Mouse (Mus musculus) kidney, embryonic 14.5 days (tissue): ENCODE data around the gene Rmnd5b. TPM values are rescaled to one million over a fixed set of nuclear protein-coding genes. Genes with fewer than 3 reads are reported as not detected.

Experiments used
- ATAC-seq: fragments of 200-750 bp; cut with Nextera tagmentation; 2 replicates; pipeline ENCODE4 v1.8.0; 2017; ENCODE audit warnings: moderate number of reproducible peaks, mild to moderate bottlenecking, moderate TSS enrichment, moderate library complexity; ENCODE audit not compliant: low FRiP score, low TSS enrichment
- H3K27ac ChIP-seq: fragments of 300-500 bp; sonication (generic); 2 replicates; pipeline ENCODE4 v1.5.1; 2014; ENCODE audit warnings: low read depth, mild to moderate bottlenecking, low read length, moderate library complexity, mixed read lengths
- H3K27me3 ChIP-seq: fragments of 300-500 bp; sonication (generic); 2 replicates; pipeline ENCODE4 v1.6.1; 2014; ENCODE audit warnings: mild to moderate bottlenecking, low read length; ENCODE audit not compliant: control insufficient read depth, insufficient read depth
- H3K36me3 ChIP-seq: fragments of 300-500 bp; sonication (generic); 2 replicates; pipeline ENCODE4 v1.6.1; 2014; ENCODE audit warnings: low read length, mixed read lengths; ENCODE audit not compliant: control insufficient read depth, insufficient read depth
- H3K4me1 ChIP-seq: fragments of 300-500 bp; sonication (generic); 2 replicates; pipeline ENCODE4 v1.6.1; 2014; ENCODE audit warnings: low read length, mixed read lengths; ENCODE audit not compliant: control insufficient read depth, insufficient read depth
- H3K4me2 ChIP-seq: fragments of 300-500 bp; sonication (generic); replicated peaks from 2 replicates; pipeline ENCODE4 v1.6.1; 2014; ENCODE audit warnings: low read depth, mild to moderate bottlenecking, low read length
- H3K4me3 ChIP-seq: fragments of 300-500 bp; sonication (generic); 2 replicates; pipeline ENCODE4 v1.5.1; 2014; ENCODE audit warnings: mild to moderate bottlenecking, low read length
- H3K9ac ChIP-seq: fragments of 300-500 bp; sonication (generic); 2 replicates; pipeline ENCODE4 v1.6.1; 2014; ENCODE audit warnings: low read depth, mild to moderate bottlenecking, low read length, moderate library complexity
- H3K9me3 ChIP-seq: fragments of 300-500 bp; sonication (generic); 2 replicates; pipeline ENCODE4 v1.6.1; 2016; ENCODE audit warnings: low read length; ENCODE audit not compliant: control insufficient read depth
- WGBS: fragments of 180-500 bp; shearing (Covaris S2); extraction: QIAGEN DNeasy Blood & Tissue Kit; methylation state at CpG from one replicate; pipeline ENCODE4 v1.1.7; 2014; 5-methylcytosine and 5-hydroxymethylcytosine counted together
- polyA plus RNA-seq: library from polyadenylated mRNA; unstranded; fragments of >200 nt; fragmentation: Nextera tagmentation; extraction: Ambion mirVana; gene quantifications from 2 replicates; pipeline ENCODE4 v1.2.1, GENCODE M21; 2014

Gene Rmnd5b
- polyA plus RNA-seq, 1 experiment from 2014 or later = 48.7 TPM

DNA sequence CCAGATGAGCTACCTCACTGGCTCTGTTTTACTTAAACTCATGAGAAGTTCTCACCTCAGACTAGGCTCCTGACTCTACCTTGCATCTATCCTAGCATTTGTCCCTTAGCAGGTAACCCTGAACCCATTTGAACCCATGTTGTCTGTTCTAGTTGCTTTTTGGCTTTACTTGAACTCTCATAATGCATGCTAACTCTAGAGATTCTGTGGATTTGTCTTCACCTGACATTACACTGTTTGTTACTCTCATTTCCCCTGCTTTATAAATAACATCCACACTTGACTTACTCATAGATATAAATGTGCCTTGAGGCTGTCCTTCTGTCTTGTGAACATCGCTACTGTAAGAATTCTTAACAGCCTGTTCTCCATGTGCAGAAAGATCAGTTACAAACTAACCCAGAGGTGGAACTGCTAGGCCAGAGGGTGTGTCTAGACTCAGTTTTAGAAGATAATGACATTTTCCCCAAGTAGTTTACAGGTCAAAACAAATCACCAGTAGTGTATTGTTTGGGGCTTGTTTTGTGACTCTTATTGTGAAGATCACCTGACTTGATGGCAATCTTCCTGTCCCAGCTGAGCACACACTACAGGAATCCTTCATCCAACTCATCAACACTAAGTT, 40.1 kb downstream of the Rmnd5b start:
- no peaks in the 10 kb centered on the region for H3K9me3 ChIP-seq
- ATAC-seq = no peak
- no peak overlapping the region for H3K27ac ChIP-seq
- no peak overlapping the region for H3K4me2 ChIP-seq
- H3K27me3 ChIP-seq = no peaks in the 10 kb centered on the region
- 92% methylated on average over 1 of the region's 1 CpGs for WGBS
- H3K9ac ChIP-seq = no peak overlapping the region
- H3K36me3 ChIP-seq = peaks cover 95% of the 10 kb centered on the region
- no peak overlapping the region for H3K4me3 ChIP-seq
- H3K4me1 ChIP-seq = no peaks in the 10 kb centered on the region

DNA sequence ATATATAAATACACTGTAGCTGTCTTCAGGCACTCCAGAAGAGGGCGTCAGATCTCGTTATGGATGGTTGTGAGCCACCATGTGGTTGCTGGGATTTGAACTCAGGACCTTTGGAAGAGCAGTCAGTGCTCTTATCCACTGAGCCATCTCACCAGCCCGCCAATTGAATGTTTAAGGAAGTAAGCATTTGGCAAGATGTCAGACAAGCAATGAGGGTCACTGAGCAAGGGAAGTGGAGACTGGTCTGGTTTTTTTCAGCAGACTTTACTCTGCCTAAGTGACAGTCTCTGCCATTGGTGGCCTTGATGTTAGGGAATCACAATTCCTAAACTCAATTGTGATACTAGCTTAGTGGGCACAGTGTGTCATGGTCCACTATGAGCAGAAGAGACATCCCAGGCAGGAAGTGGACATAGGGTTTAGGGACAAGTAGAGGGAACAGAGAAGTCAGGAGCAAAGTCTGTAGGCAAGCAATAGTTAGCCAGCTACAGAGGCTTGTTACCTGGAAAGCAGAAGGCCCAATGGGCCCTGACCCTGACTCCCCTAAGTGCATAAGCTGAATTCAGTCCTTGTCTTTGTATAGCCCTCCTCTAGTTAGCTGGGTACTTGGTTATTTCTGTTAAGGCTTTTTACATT, 40.9 kb downstream of the Rmnd5b start:
- no peaks in the 10 kb centered on the region for H3K9me3 ChIP-seq
- no peaks in the 10 kb centered on the region for H3K27me3 ChIP-seq
- H3K27ac ChIP-seq = no peak overlapping the region
- WGBS = 68% methylated on average over 3 of the region's 3 CpGs
- no peak overlapping the region for H3K9ac ChIP-seq
- H3K36me3 ChIP-seq = peaks cover 92% of the 10 kb centered on the region
- H3K4me1 ChIP-seq = no peaks in the 10 kb centered on the region
- no peak overlapping the region for H3K4me2 ChIP-seq
- ATAC-seq = no peak
- H3K4me3 ChIP-seq = no peak overlapping the region

DNA sequence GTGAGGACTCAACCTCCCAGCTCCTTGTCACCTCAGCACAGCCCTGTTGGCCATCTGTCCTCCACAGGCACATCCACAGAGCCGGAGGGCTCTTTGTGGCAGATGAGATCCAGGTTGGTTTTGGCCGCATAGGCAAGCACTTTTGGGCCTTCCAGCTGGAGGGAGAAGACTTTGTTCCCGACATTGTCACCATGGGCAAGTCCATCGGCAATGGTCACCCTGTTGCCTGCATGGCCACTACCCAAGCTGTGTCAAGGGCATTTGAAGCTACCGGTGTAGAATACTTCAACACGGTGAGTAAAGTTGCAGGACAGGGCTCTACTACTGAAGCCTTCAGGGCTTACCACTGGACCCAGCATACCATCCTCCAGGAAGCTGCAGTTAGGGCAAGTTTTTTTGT, 41.8 kb downstream of the Rmnd5b start:
- no peak for ATAC-seq

DNA sequence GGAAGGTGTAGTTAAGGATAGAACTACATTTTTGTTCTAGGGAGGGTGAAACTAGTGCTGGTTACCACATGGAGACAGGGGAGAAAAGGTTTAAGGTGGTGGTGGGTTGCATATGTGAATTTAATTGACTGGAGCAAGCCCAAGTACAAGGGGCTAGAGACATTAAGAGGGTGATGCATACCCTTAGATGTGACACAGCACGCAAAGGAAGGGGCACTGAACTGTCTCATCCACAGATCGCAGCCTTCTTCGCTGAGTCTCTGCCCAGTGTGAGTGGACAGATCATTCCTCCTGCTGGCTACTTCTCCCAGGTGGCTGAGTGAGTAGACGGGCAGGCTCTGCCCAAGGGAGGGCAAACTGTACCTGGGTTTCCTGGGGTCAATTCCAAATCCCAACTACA, 42.3 kb downstream of the Rmnd5b start:
- ATAC-seq = no peak
- 91% methylated on average over 4 of the region's 4 CpGs for WGBS
- H3K4me1 ChIP-seq = no peaks in the 10 kb centered on the region
- no peak overlapping the region for H3K4me2 ChIP-seq
- no peak overlapping the region for H3K27ac ChIP-seq
- no peak overlapping the region for H3K9ac ChIP-seq
- H3K9me3 ChIP-seq = no peaks in the 10 kb centered on the region
- peaks cover 91% of the 10 kb centered on the region for H3K36me3 ChIP-seq
- H3K4me3 ChIP-seq = no peak overlapping the region
- H3K27me3 ChIP-seq = no peaks in the 10 kb centered on the region

More for the DNA sequence above, 41.8 kb downstream of the Rmnd5b start:
- no peak overlapping the region for H3K9ac ChIP-seq
- H3K27me3 ChIP-seq = no peaks in the 10 kb centered on the region
- H3K36me3 ChIP-seq = peaks cover 92% of the 10 kb centered on the region
- no peaks in the 10 kb centered on the region for H3K4me1 ChIP-seq
- no peak overlapping the region for H3K4me3 ChIP-seq
- 88% methylated on average over 6 of the region's 6 CpGs for WGBS
- no peak overlapping the region for H3K27ac ChIP-seq
- no peak overlapping the region for H3K4me2 ChIP-seq
- H3K9me3 ChIP-seq = no peaks in the 10 kb centered on the region

DNA sequence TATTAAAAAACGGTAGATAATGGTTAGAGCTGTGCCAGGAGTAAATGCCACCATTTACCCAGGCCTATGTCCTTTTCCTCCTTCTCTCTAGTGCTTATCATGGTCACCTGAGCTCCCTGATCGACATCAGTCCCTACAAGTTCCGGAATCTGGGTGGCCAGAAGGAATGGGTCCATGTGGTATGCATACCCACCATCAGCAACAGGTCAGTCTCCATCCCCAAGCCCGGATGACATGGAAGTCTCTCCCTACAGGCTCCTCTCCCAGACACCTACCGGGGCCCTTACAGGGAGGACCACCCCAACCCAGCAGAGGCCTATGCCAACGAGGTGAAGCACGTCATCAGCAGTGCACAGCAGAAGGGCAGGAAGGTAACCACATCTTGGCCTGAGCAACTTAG, 43.8 kb downstream of the Rmnd5b start:
- Histone ChIP-seq H3K27me3 (no peaks in the 10 kb centered on the region), H3K4me2 (no peak overlapping the region), H3K36me3 (peaks cover 91% of the 10 kb centered on the region), H3K27ac (no peak overlapping the region), H3K4me3 (no peak overlapping the region), H3K4me1 (no peaks in the 10 kb centered on the region), H3K9me3 (no peaks in the 10 kb centered on the region), H3K9ac (no peak overlapping the region)
- 86% methylated on average over 7 of the region's 7 CpGs for WGBS
- no peak for ATAC-seq

DNA sequence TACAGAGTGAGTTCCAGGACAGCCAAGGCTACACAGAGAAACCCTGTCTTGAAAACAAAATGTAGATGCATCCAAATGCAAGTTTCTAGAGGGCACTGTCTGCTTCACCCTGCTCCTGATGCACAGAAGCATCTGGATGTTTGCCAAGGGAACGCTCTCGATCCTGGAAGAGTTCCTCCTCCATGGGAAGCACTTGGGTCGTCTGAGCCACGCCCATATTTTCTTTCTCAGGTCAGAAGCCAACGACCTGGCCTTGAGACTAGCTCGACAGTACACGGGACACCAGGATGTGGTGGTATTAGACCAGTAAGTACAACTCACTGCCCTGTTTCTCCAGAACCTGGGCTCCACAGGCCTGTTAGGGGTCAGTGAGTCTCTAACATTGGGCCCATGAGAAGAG, 44.5 kb downstream of the Rmnd5b start:
- H3K4me1 ChIP-seq = no peaks in the 10 kb centered on the region
- H3K27me3 ChIP-seq = no peaks in the 10 kb centered on the region
- H3K4me3 ChIP-seq = no peak overlapping the region
- no peak for ATAC-seq
- no peak overlapping the region for H3K4me2 ChIP-seq
- no peak overlapping the region for H3K9ac ChIP-seq
- H3K9me3 ChIP-seq = no peaks in the 10 kb centered on the region
- H3K36me3 ChIP-seq = peaks cover 90% of the 10 kb centered on the region
- H3K27ac ChIP-seq = no peak overlapping the region
- WGBS = 49% methylated on average over 7 of the region's 7 CpGs

DNA sequence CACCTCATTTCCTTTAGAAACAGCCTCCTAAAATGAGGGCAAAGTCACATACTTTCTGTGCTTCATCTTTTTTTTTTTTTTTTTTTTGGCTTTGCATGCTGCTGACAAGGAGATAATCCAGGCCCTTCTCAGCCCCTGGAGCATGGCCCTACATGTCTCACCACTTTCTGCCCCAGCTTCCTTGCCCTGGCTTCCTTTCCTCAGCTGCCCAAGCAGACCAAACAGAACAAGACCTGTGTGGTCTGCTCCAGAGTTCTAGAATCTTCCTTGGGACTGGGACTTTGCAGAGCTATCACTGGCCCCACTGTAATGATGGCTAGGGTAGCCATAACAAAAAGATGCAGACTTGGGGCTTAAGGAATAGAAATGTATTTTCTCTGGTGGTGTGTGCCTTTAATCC, 45.7 kb downstream of the Rmnd5b start:
- H3K4me1 ChIP-seq = no peaks in the 10 kb centered on the region; the same call in 1 of the 2 replicates
- no peak overlapping the region for H3K27ac ChIP-seq
- no peak overlapping the region for H3K4me2 ChIP-seq
- H3K9ac ChIP-seq = no peak overlapping the region
- H3K36me3 ChIP-seq = peaks cover 79% of the 10 kb centered on the region
- no peaks in the 10 kb centered on the region for H3K9me3 ChIP-seq
- H3K27me3 ChIP-seq = no peaks in the 10 kb centered on the region
- no peak for ATAC-seq
- no peak overlapping the region for H3K4me3 ChIP-seq

DNA sequence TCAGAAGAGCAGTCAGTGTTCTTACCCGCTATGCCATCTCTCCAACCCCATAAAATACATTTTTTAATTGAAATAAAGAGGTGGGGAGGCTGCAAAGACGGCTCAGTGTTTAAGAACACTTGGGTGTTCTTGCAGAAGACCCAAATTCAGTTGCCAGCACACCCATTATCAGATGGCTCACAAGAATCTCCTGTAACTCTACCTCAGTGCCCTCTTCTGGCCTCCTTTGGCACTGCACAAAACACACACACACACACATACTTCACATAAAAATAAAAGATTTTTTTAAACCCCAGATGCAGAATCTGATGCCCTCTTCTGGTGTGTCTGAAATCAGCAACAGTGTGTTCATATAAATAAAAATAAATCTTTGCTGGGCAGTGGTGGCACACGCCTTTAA, 46.9 kb downstream of the Rmnd5b start:
- H3K27ac ChIP-seq = no peak overlapping the region
- H3K4me3 ChIP-seq = no peak overlapping the region
- no peak overlapping the region for H3K4me2 ChIP-seq
- H3K4me1 ChIP-seq = peaks cover 3% of the 10 kb centered on the region; the same call in 1 of the 2 replicates
- peaks cover 70% of the 10 kb centered on the region for H3K36me3 ChIP-seq
- ATAC-seq = no peak
- WGBS = 97% methylated on average over 3 of the region's 3 CpGs
- no peaks in the 10 kb centered on the region for H3K9me3 ChIP-seq
- H3K9ac ChIP-seq = no peak overlapping the region
- no peaks in the 10 kb centered on the region for H3K27me3 ChIP-seq

DNA sequence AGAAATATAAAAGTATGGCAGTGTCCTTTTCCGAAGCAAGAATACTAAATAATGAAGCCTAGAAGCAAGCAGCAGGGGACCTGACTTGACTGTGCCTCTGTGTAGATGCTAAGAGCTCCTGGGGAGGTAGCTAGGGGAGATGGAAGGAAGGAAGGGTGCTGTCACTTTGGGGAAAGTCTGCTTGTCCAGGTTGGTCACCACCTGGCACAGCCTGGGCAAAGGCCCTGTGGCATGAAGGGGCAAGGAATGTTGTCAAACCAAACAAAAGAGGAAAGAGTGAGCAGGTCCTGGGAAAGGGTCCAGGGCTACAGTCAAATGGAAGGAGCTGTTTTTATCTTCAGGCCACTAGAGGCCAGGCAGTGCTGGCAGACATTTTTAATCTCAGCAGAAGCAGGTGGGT, 48.6 kb downstream of the Rmnd5b start:
- Histone ChIP-seq H3K9me3 (no peaks in the 10 kb centered on the region), H3K36me3 (peaks cover 53% of the 10 kb centered on the region), H3K4me3 (no peak overlapping the region), H3K4me1 (peaks cover 8% of the 10 kb centered on the region; the same call in 1 of the 2 replicates), H3K4me2 (no peak overlapping the region), H3K27ac (no peak overlapping the region), H3K9ac (no peak overlapping the region; the same call in 1 of the 2 replicates), H3K27me3 (no peaks in the 10 kb centered on the region)
- ATAC-seq = no peak
- 97% methylated on average over 1 of the region's 1 CpGs for WGBS
